Mouse (Mus musculus): Measurements from ENCODE around the gene 6030408B16Rik. TPM values are rescaled to one million over a fixed set of nuclear protein-coding genes. Genes with fewer than 3 reads are reported as not detected.
A peak's percentile ranks its signal among the peaks of the same experiment; 100 is the strongest.

The 6030408B16Rik gene
- polyA plus RNA-seq, 1 experiment from 2014 or later = 0.48 TPM

GRCm38 (mm10) chr15:101333165-101333564 is 40.2 kb downstream of the 6030408B16Rik start:
- H3K9ac ChIP-seq (replicated peaks) = no peak overlapping the region
- no peaks in the 10 kb centered on the region for H3K4me1 ChIP-seq
- no peak for ATAC-seq (replicated peaks)
- no peaks in the 10 kb centered on the region for H3K27me3 ChIP-seq
- no peak overlapping the region for H3K4me2 ChIP-seq (replicated peaks)
- no peak overlapping the region for H3K27ac ChIP-seq (replicated peaks)
- H3K36me3 ChIP-seq = no peaks in the 10 kb centered on the region
- H3K4me3 ChIP-seq = no peak overlapping the region
- H3K9me3 ChIP-seq = no peaks in the 10 kb centered on the region
- 32% methylated on average over 1 of the region's 1 CpGs for whole genome bisulfite sequencing

- Histone ChIP-seq H3K4me3 (no peak overlapping the region), H3K27me3 (no peaks in the 10 kb centered on the region), H3K4me1 (no peaks in the 10 kb centered on the region), H3K36me3 (no peaks in the 10 kb centered on the region), H3K27ac (replicated peaks) (no peak overlapping the region), H3K9me3 (no peaks in the 10 kb centered on the region), H3K9ac (replicated peaks) (no peak overlapping the region), H3K4me2 (replicated peaks) (no peak overlapping the region)
- no peak for ATAC-seq (replicated peaks)
- 58% methylated on average over 4 of the region's 4 CpGs for WGBS
These were observed 40.6 kb downstream of the 6030408B16Rik start for GRCm38 (mm10) chr15:101333648-101334047.

- WGBS = 57% methylated on average over 24 of the region's 24 CpGs
- Histone ChIP-seq H3K4me3 (no peak overlapping the region), H3K27me3 (no peaks in the 10 kb centered on the region), H3K9me3 (no peaks in the 10 kb centered on the region), H3K4me2 (replicated peaks) (no peak overlapping the region), H3K27ac (replicated peaks) (no peak overlapping the region), H3K4me1 (peaks cover 8% of the 10 kb centered on the region; the same call in 1 of the 2 replicates), H3K9ac (replicated peaks) (no peak overlapping the region), H3K36me3 (no peaks in the 10 kb centered on the region)
- ATAC-seq (replicated peaks) = no peak
These were observed 43.6 kb downstream of the 6030408B16Rik start for GRCm38 (mm10) chr15:101336474-101337174.

DNA sequence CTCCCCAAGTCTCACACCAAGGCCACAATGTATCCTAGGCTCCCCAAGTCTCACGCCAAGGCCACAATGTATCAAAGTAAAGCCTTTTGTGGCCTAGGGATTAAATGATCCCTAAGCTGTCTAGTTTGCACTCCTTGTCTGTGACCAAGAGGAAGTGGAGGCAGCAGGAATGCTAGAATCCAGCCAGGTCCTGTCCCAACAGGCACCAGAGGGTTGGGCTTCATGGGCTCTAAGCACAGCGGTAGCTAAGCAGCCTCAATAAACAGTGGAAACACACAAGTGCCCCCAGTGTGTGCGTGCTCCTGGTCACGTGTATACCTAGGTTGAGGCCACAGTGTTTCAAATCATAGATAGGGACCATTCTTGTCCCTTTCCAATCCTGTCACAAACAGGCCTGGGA is 45.3 kb downstream of the 6030408B16Rik start:
- Histone ChIP-seq H3K36me3 (no peaks in the 10 kb centered on the region), H3K4me1 (peaks cover 8% of the 10 kb centered on the region; the same call in 1 of the 2 replicates), H3K4me3 (no peak overlapping the region), H3K27ac (replicated peaks) (no peak overlapping the region), H3K4me2 (replicated peaks) (no peak overlapping the region), H3K9ac (replicated peaks) (no peak overlapping the region), H3K27me3 (no peaks in the 10 kb centered on the region), H3K9me3 (no peaks in the 10 kb centered on the region)
- 79% methylated on average over 4 of the region's 4 CpGs for WGBS
- ATAC-seq (replicated peaks) = no peak

DNA sequence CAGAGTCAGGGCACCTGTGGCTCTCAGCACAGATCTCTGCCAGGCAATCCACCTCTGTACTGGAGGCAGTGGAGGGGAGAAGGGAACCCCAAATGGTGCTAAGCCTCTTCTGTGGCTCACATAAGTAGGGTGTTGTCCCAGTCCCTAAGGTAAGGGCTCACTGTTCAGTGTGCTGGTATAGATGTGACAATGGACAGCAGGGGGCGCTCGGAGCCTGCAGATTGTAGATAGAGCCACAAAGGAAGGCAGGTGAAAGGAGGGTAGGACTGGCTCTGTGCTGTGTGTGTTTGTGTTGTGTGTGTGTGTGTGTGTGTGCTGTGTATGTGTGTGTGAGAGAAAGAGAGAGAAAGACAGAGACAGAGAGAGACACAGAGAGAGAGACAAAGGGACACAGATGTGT is 46.5 kb downstream of the 6030408B16Rik start:
- Histone ChIP-seq H3K9ac (replicated peaks) (no peak overlapping the region), H3K4me1 (peaks cover 8% of the 10 kb centered on the region; the same call in 1 of the 2 replicates), H3K9me3 (no peaks in the 10 kb centered on the region), H3K27me3 (no peaks in the 10 kb centered on the region), H3K4me2 (replicated peaks) (no peak overlapping the region), H3K4me3 (no peak overlapping the region), H3K27ac (replicated peaks) (no peak overlapping the region), H3K36me3 (no peaks in the 10 kb centered on the region)
- 0% methylated on average over 2 of the region's 2 CpGs for WGBS
- ATAC-seq (replicated peaks) = peak; percentile 92

DNA sequence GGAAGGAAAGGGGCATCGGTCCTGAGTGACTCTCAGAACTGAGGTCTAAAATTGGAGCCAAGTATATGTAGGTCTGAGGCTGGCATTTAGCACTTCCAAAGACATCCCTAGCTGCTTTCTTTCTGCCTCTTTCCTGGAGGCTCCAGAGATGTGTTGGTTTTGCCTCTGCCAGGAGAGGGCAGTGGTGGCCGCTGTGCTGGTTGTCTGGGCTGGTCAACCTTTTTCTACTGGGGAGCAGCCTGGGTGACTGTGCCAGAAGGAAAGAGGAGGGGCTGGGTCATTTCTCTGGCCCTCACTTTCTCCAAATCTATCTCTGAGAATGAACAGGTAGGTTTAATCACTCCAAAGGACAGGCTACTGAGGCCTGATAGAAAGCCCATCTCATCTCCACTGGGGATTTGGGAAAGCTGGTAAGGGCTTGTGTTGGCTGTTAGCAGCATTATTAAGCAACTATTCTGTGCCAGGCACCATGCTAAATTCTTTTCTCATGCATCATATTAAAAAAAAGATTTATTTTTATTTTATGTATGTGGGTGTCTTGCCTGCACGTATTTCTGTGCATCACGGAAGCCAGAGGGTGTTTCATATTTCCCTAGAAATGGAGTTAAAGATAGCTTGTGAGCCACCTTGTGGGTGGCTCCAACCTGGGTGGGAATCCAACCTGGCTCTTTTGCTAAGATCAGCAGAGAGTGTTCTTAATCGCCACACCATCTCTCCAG is 48.9 kb downstream of the 6030408B16Rik start:
- no peak for ATAC-seq (replicated peaks)
- 67% methylated on average over 5 of the region's 5 CpGs for WGBS
- H3K9ac ChIP-seq (replicated peaks) = no peak overlapping the region

More for the DNA sequence above, 48.9 kb downstream of the 6030408B16Rik start:
- peaks cover 8% of the 10 kb centered on the region; the same call in 1 of the 2 replicates for H3K4me1 ChIP-seq
- H3K27ac ChIP-seq (replicated peaks) = no peak overlapping the region
- no peaks in the 10 kb centered on the region for H3K36me3 ChIP-seq
- no peak overlapping the region for H3K4me2 ChIP-seq (replicated peaks)
- no peaks in the 10 kb centered on the region for H3K9me3 ChIP-seq
- no peak overlapping the region for H3K4me3 ChIP-seq
- H3K27me3 ChIP-seq = no peaks in the 10 kb centered on the region

Other genes starting within 250 kb of the 6030408B16Rik start
- gene Gm47841, start 245.8 kb upstream of the 6030408B16Rik start, polyA plus RNA-seq (2015; fragmentation: Nextera tagmentation; extraction: Ambion mirVana) = not detected in 2 replicates
- gene Fignl2, start 214.6 kb upstream of the 6030408B16Rik start, polyA plus RNA-seq (2015; fragmentation: Nextera tagmentation; extraction: Ambion mirVana) = not detected in 2 replicates
- gene Ankrd33, start 177.5 kb upstream of the 6030408B16Rik start, polyA plus RNA-seq (2015; fragmentation: Nextera tagmentation; extraction: Ambion mirVana) = not detected in 2 replicates
- gene Acvrl1, start 164.7 kb upstream of the 6030408B16Rik start, polyA plus RNA-seq (2015; fragmentation: Nextera tagmentation; extraction: Ambion mirVana) = 6.5 and 6.7 TPM in 2 replicates
- gene Acvr1b, start 119.1 kb upstream of the 6030408B16Rik start, polyA plus RNA-seq (2015; fragmentation: Nextera tagmentation; extraction: Ambion mirVana) = 22.6 and 22.8 TPM in 2 replicates
- gene Grasp, start 69.0 kb upstream of the 6030408B16Rik start, polyA plus RNA-seq (2015; fragmentation: Nextera tagmentation; extraction: Ambion mirVana) = 1.3 and 1.7 TPM in 2 replicates
- 3.7 and 4.3 TPM in 2 replicates for gene Nr4a1, start 38.9 kb upstream of the 6030408B16Rik start, polyA plus RNA-seq (2015; fragmentation: Nextera tagmentation; extraction: Ambion mirVana)
- gene Atg101, start 8.9 kb upstream of the 6030408B16Rik start, polyA plus RNA-seq (2015; fragmentation: Nextera tagmentation; extraction: Ambion mirVana) = 86.4 and 86.8 TPM in 2 replicates
- gene Krt80, start 77.0 kb downstream of the 6030408B16Rik start, polyA plus RNA-seq (2015; fragmentation: Nextera tagmentation; extraction: Ambion mirVana) = 0.08 TPM in 1 of 2 replicates, not detected in the other
- 0.26 and 0.46 TPM in 2 replicates for gene Krt7, start 117.8 kb downstream of the 6030408B16Rik start, polyA plus RNA-seq (2015; fragmentation: Nextera tagmentation; extraction: Ambion mirVana)
- 0.09 and 0.10 TPM in 2 replicates for gene Krt87, start 145.6 kb downstream of the 6030408B16Rik start, polyA plus RNA-seq (2015; fragmentation: Nextera tagmentation; extraction: Ambion mirVana)
- gene Krt88, start 154.5 kb downstream of the 6030408B16Rik start, polyA plus RNA-seq (2015; fragmentation: Nextera tagmentation; extraction: Ambion mirVana) = not detected in 2 replicates
- gene Krt81, start 170.5 kb downstream of the 6030408B16Rik start, polyA plus RNA-seq (2015; fragmentation: Nextera tagmentation; extraction: Ambion mirVana) = not detected in 2 replicates
- not detected in 2 replicates for gene Krt86, start 180.3 kb downstream of the 6030408B16Rik start, polyA plus RNA-seq (2015; fragmentation: Nextera tagmentation; extraction: Ambion mirVana)
- gene Krt83, start 198.3 kb downstream of the 6030408B16Rik start, polyA plus RNA-seq (2015; fragmentation: Nextera tagmentation; extraction: Ambion mirVana) = not detected in 2 replicates
- gene Gm49425, start 224.0 kb downstream of the 6030408B16Rik start, polyA plus RNA-seq (2015; fragmentation: Nextera tagmentation; extraction: Ambion mirVana) = not detected in 2 replicates
- not detected in 2 replicates for gene Krt84, start 239.6 kb downstream of the 6030408B16Rik start, polyA plus RNA-seq (2015; fragmentation: Nextera tagmentation; extraction: Ambion mirVana)